Mouse (Mus musculus): ENCODE data around the gene Mctp1.

- no peak for TF ChIP-seq CTCF (IDR thresholded peaks at IDR 0.05; ENCODE audit: low read depth, low read length)
- TF ChIP-seq POLR2A (IDR thresholded peaks at IDR 0.05; ENCODE audit: extremely low read depth, insufficient read depth, low read length): no peak
Observed at GRCm38 (mm10) chr13:76591189-76591588, 206.9 kb downstream of the Mctp1 start.

All from liver, adult 2 months (tissue).